Mouse (Mus musculus) telencephalon, adult 2 months (tissue): ENCODE data around the gene Myh7.
"Not testable (repeated sequence)": the region's sequence is repeated elsewhere in the genome, so short reads cannot be mapped to it uniquely, and the experiment has no call there.

Source experiments
- DNase-seq: peaks from one replicate; pipeline ENCODE4 v3.0.0-alpha.2; 2011; ENCODE audit warnings: low read depth, low spot score

Myh7 gene

GRCm38 (mm10) chr14:54968344-54968743 is 26.1 kb downstream of the Myh7 start:
- no peak for DNase-seq

- no peak for DNase-seq
Observed at GRCm38 (mm10) chr14:54967874-54968273, 26.6 kb downstream of the Myh7 start.

DNA sequence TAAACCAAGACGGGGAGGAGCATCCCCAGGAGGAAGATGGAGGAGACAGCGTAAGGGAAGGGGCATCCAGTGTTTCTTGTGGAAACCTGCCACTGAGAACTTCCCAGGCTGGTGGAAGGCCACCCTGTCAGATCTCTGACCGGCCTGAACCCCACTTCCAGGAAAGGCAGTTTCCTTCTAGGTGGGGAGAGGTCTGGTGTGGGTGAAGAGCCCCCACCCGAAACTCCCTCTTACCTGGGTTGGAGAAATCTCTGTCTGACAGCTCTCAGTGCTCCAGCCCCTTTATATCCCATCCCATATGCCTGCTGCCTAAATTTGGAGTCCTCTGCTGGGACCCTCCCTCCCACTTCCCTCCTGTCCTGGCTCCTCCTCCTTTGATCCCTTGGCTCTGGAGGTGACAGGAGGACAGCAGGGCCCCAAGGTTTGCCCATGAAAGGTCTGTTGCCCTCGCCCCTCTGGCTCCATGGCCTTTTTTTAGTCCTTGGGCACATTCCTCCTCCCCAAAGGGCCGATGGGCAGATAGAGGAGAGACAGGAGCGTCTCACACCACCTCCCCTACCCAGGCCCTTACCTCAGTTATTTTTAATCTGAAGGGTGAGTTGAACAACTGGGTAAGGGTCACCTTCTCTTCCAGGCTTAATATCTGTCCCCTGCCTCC is 28.0 kb downstream of the Myh7 start, which contains the start of gene Myh6:
Myh6 (minus strand) TSS at position 608 of the 658 bp plus-strand sequence.
- DNase-seq = no peak

- no peak for DNase-seq
Observed at GRCm38 (mm10) chr14:54965631-54966030, 28.8 kb downstream of the Myh7 start.

DNA sequence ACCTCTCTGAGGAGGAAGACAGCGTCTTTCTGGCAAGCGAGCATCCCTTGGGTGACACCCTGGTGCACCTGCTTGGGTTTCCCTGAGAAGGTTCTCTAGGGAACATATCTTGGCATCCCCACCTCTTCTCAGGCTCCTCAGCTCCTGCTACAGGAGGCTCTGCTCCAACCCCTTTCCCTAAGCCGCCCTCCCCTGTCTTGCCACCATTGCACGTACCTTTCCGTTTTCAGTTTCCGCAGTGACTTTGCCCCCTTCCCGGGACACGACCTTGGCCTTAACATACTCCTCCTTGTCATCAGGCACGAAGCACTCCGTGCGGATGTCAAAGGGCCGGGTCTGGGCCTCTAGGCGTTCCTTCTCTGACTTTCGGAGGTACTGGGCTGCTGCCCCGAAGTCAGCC is 29.4 kb downstream of the Myh7 start:
- DNase-seq = no peak

GRCm38 (mm10) chr14:54963727-54964126 is 30.7 kb downstream of the Myh7 start:
- DNase-seq = no peak

DNA sequence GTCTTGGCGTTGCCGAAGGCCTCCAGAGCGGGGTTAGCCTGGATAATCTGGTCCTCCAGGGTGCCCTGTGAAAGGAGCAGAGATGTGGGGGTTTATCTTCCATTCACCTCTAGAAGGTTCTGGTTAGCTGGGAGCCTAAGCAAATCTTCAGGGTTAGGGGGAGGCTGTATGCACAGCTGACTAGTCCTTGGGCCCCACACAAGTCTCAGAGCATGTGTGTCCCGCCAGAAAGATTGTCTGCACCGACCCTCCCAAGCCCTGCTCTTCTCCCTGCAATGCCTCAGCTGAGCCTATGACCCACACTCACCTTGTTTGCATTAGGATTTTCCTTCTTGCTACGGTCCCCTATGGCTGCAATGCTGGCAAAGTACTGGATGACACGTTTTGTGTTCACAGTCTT is 31.7 kb downstream of the Myh7 start:
- DNase-seq = no peak

GRCm38 (mm10) chr14:54961487-54961886 is 32.9 kb downstream of the Myh7 start:
- no peak for DNase-seq

- no peak for DNase-seq
Observed at GRCm38 (mm10) chr14:54960769-54961168, 33.7 kb downstream of the Myh7 start.

GRCm38 (mm10) chr14:54959853-54960613 is 34.4 kb downstream of the Myh7 start:
- not testable (repeated sequence) for DNase-seq

DNA sequence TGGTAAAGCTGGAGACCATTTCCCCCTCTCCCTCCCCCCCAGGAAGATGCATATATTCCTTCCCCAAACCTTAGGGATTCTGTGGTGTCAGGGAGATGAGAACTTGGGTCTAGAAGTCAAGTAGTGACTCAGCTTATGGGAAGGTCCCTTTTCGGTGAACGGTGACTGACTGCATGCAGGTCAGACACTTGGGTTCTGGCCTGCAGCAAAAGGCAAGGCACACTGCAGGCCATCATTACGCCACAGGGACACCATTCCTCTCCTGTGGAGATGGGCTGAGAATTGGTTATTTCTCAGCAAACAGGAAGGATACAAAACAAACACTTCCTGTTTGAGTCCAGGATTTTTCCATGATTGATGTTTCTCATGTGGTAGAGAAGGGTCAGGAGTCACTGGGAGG is 35.2 kb downstream of the Myh7 start:
- DNase-seq = no peak

- no peak for DNase-seq
Observed at GRCm38 (mm10) chr14:54958503-54958902, 35.9 kb downstream of the Myh7 start.

GRCm38 (mm10) chr14:54956533-54956932 is 37.9 kb downstream of the Myh7 start:
- no peak for DNase-seq

DNA sequence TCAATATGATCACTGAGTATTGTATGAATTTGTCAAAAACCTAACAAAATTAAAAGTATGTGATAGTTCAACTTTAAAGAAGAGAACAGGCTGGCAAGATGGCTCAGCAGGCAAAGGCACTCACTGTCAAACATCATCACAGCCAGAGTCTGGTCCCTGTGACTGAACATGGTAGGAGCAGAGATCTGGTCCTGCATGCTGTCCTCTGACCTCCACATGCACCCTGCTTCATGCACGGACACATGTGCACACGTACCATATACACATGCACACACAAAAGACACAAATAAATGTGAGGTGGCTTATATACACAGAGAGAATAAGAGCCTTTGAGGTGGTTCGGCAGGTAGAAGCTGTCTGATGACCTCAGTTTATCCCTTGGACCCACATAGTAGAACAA is 38.9 kb downstream of the Myh7 start:
- no peak for DNase-seq

- DNase-seq = no peak
Observed at GRCm38 (mm10) chr14:54954474-54954873, 40.0 kb downstream of the Myh7 start.

DNA sequence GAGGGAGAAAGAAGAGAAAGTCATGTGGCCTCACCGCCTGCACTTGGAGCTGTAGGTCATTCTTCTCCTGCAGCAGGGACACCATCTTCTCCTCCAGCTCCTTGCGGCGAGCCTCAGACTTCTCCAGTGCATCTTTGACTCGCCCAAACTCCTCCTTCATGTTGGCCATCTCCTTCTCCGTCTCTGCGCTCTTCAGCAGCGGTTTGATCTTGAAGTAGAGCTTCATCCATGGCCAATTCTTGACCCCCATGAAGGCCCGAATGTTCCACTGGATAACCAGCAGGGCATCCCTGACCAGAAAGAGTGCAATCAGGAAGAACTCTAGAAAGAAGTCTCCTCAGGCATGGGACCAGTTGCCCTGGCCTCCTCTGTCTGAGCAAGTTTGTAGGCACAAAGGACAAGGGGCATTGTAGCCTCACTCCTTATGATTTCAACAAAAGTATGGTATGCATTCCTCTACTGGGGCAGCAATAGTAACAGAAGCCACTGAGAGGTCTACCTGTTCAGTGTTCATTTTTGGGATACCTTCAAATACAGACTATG is 40.7 kb downstream of the Myh7 start:
- no peak for DNase-seq

DNA sequence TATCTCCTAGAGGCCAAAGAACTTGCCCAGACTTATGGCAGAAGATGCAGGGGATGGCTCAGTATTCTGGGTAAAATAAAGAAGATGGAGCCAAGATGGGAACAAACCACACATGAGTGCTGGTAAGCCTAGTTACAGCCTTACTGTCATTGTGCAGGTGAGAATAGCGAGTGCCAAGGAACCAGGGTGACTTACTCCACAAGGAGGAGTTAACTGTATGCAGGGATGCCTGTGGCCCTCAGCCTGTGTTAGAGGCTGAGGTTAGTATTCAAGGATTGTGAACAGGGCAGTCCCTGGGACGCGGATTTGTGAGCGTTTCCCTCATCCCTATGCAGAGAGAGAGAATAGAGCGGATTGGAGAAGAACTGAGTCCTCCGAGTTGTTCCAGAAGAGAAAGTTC is 42.8 kb downstream of the Myh7 start:
- no peak for DNase-seq

DNA sequence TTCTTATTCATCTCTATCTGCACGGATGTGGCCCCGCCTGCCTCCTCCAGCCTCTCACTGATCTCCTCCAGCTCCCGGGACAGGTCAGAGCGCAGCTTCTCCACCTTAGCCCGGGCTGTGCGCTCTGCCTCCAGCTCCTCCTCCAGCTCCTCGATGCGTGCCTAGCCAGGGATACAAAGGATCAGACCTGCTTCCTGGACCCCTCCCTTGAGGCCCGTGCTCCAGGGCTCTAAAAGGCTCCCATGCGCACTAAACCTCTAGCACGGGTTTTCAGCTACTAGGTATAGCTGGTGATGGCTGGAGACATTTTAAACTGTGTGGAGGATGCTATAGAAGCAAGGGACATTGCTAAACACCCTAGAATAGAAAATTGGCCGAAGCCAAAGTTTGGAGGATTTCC is 43.9 kb downstream of the Myh7 start:
- no peak for DNase-seq

- DNase-seq = no peak
Observed at GRCm38 (mm10) chr14:54948781-54949180, 45.6 kb downstream of the Myh7 start.

DNA sequence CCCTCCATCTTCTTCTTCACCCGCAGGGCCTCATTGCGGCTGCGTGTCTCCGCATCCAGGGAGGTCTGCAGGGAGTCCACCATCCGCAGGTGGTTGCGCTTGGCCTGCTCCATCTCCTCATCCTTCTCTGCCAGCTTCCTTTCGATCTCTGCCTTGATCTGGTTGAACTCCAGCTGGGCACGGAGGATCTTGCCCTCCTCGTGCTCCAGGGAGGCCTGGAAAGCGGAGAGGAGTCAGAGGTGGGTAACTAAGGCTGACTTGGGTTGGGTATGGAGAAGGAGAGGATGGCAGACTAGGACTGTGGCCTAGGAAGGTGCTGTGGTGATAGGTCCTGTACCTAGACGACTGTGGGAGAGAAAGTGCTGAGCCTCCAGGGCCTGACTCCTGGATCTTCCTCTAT is 47.4 kb downstream of the Myh7 start:
- DNase-seq = not testable (repeated sequence)

- no peak for DNase-seq
Observed at GRCm38 (mm10) chr14:54945975-54946704, 48.3 kb downstream of the Myh7 start.

GRCm38 (mm10) chr14:54944939-54945338 is 49.5 kb downstream of the Myh7 start:
- no peak for DNase-seq
